Mouse (Mus musculus) naive thymus-derived CD4-positive, alpha-beta T cell, adult 5 months (primary cell): ENCODE measurements around the gene Gm45799. TPM values are rescaled to one million over a fixed set of nuclear protein-coding genes. Genes with fewer than 3 reads are reported as not detected.

ENCODE experiments used
- polyA plus RNA-seq: library from polyadenylated mRNA; unstranded; fragments of 100-300 nt; shearing (Covaris generic); gene quantifications from one replicate; pipeline ENCODE4 v1.2.1, GENCODE M21; 2017

The Gm45799 gene
- polyA plus RNA-seq, result 9.3 TPM

GRCm38 (mm10) chr7:105640233-105640893 lies at the start of gene Gm45799, which contains the start of gene Arfip2:
Gene Gm45799, plus strand, starts transcription at chr7:105640552.
Gene Arfip2, minus strand, starts transcription at chr7:105640416.

GRCm38 (mm10) chr7:105633127-105633800 lies 7.1 kb upstream of the Gm45799 start, which contains the start of gene Trim3:
Gene Trim3, minus strand, starts transcription at chr7:105633571.

GRCm38 (mm10) chr7:105639756-105640155 lies 596 bp upstream of the Gm45799 start, which contains the start of gene Timm10b:
Gene Timm10b, plus strand, starts transcription at chr7:105640056.

GRCm38 (mm10) chr7:105650639-105651435 lies 10.5 kb downstream of the Gm45799 start, which contains the start of gene Dnhd1:
Gene Dnhd1, plus strand, starts transcription at chr7:105650827.

Other genes starting within 250 kb of the Gm45799 start
- gene Fam160a2, start 240.5 kb upstream of the Gm45799 start, polyA plus RNA-seq, result 32.2 TPM
- gene Cnga4, start 236.0 kb upstream of the Gm45799 start, polyA plus RNA-seq, result not detected
- not detected for gene Cckbr, start 214.8 kb upstream of the Gm45799 start, polyA plus RNA-seq
- not detected for gene Cavin3, start 158.3 kb upstream of the Gm45799 start, polyA plus RNA-seq
- gene Smpd1, start 86.2 kb upstream of the Gm45799 start, polyA plus RNA-seq, result 16.7 TPM
- gene Apbb1, start 58.9 kb upstream of the Gm45799 start, polyA plus RNA-seq, result 1.8 TPM
- not detected for gene Hpx, start 40.4 kb upstream of the Gm45799 start, polyA plus RNA-seq
- 11.9 TPM for gene Trim3, start 7.0 kb upstream of the Gm45799 start, polyA plus RNA-seq
- gene Timm10b, start 496 bp upstream of the Gm45799 start, polyA plus RNA-seq, result 127 TPM
- 13.5 TPM for gene Arfip2, start 136 bp upstream of the Gm45799 start, polyA plus RNA-seq
- 4.0 TPM for gene Dnhd1, start 10.3 kb downstream of the Gm45799 start, polyA plus RNA-seq
- gene Ilk, start 96.0 kb downstream of the Gm45799 start, polyA plus RNA-seq, result 182 TPM
- 30.1 TPM for gene Rrp8, start 96.8 kb downstream of the Gm45799 start, polyA plus RNA-seq
- gene Taf10, start 103.8 kb downstream of the Gm45799 start, polyA plus RNA-seq, result 266 TPM
- gene Tpp1, start 111.7 kb downstream of the Gm45799 start, polyA plus RNA-seq, result 88.3 TPM
- not detected for gene Dchs1, start 147.1 kb downstream of the Gm45799 start, polyA plus RNA-seq
- 51.9 TPM for gene Mrpl17, start 170.5 kb downstream of the Gm45799 start, polyA plus RNA-seq